Mouse (Mus musculus) neutrophil, adult 5-6 weeks (primary cell): ENCODE results near the gene Krt80. TPM values are rescaled to one million over a fixed set of nuclear protein-coding genes. Genes with fewer than 3 reads are reported as not detected.

Experiments used
- ATAC-seq: fragments of 151-379, 151-347 bp; 2 replicates; pipeline ENCODE4 v1.8.0; 2017; ENCODE audit warnings: mild to moderate bottlenecking, moderate TSS enrichment; ENCODE audit not compliant: insufficient number of reproducible peaks, poor library complexity, low FRiP score, severe bottlenecking; ENCODE audit errors: extremely low read depth
- total RNA-seq: library from RNA; stranded (forward); fragments of 200-1000 nt; gene quantifications from 2 replicates; pipeline ENCODE4 v1.2.3, GENCODE M21; 2017

Krt80 gene
- total RNA-seq, 1 experiment from 2014 or later = 34.7 TPM

GRCm38 (mm10) chr15:101300128-101300527, 69.8 kb downstream of the Krt80 start:
- ATAC-seq = no peak

DNA sequence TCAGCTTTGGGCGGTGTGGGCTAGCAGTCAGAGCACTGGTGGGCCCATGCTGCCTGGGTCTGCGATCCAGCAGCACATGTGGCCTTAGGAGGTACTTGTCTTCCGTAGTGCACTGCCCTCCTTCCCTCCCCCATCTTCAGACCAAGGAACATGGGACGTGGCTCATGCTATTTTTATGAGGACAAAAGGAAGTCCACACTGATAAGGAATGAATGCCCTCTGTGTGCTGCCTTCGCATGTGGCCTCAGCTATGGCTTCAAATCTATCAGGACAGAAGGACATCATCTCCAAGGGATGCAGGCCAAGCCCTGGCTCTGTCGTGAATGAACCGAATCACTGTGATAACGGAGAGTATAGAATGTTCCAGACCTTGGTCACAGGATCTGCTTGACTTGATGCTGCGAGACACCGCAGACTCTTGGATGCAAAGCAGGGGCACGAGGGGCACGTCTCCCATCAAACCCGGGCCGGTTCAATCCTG, 70.4 kb downstream of the Krt80 start:
- no peak for ATAC-seq

DNA sequence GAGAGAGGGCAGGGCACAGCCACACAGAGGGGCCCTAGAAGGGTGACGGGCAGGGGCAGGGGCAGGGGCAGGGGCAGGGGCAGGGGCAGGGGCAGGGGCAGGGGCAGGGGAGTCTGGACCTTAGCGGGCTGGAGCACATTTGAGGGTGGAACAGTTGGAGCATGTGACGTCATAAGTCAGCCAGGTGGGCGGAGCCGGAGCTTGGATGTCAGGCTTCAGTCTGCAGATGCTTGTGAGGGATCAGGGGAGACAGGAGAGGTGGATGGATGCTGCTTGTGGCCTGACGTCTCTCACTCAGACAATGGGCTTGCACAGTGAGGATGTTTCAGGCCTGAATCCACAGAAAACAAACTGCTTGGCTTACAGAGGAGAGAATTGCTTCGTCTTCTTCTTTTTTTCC, 71.4 kb downstream of the Krt80 start:
- ATAC-seq = no peak

GRCm38 (mm10) chr15:101297988-101298387, 72.0 kb downstream of the Krt80 start:
- ATAC-seq = no peak

Other genes with a start within 250 kb of the Krt80 start
- gene Acvrl1, start 241.6 kb downstream of the Krt80 start, total RNA-seq = 2.7 and 6.1 TPM in 2 replicates
- 22.0 and 23.1 TPM in 2 replicates for gene Acvr1b, start 196.1 kb downstream of the Krt80 start, total RNA-seq
- 0.81 and 0.98 TPM in 2 replicates for gene Grasp, start 146.0 kb downstream of the Krt80 start, total RNA-seq
- 185 and 187 TPM in 2 replicates for gene Nr4a1, start 115.9 kb downstream of the Krt80 start, total RNA-seq
- gene Atg101, start 85.9 kb downstream of the Krt80 start, total RNA-seq = 61.0 and 68.8 TPM in 2 replicates
- 0.70 and 0.98 TPM in 2 replicates for gene 6030408B16Rik, start 77.0 kb downstream of the Krt80 start, total RNA-seq
- 8.6 and 9.6 TPM in 2 replicates for gene Krt7, start 40.9 kb upstream of the Krt80 start, total RNA-seq
- not detected in 2 replicates for gene Krt87, start 68.6 kb upstream of the Krt80 start, total RNA-seq
- not detected in 2 replicates for gene Krt88, start 77.6 kb upstream of the Krt80 start, total RNA-seq
- gene Krt81, start 93.6 kb upstream of the Krt80 start, total RNA-seq = not detected in 2 replicates
- gene Krt86, start 103.3 kb upstream of the Krt80 start, total RNA-seq = 5.8 and 7.0 TPM in 2 replicates
- gene Krt83, start 121.3 kb upstream of the Krt80 start, total RNA-seq = 0.37 and 1.9 TPM in 2 replicates
- gene Gm49425, start 147.1 kb upstream of the Krt80 start, total RNA-seq = not detected in 2 replicates
- not detected in 2 replicates for gene Krt84, start 162.7 kb upstream of the Krt80 start, total RNA-seq
- not detected in 2 replicates for gene Krt82, start 180.5 kb upstream of the Krt80 start, total RNA-seq
- gene Krt90, start 192.8 kb upstream of the Krt80 start, total RNA-seq = not detected in 2 replicates
- 0.12 and 0.74 TPM in 2 replicates for gene Krt75, start 203.7 kb upstream of the Krt80 start, total RNA-seq